Mouse (Mus musculus) midbrain, postnatal 0 days (tissue): ENCODE results near the gene L3hypdh. TPM values are rescaled to one million over a fixed set of nuclear protein-coding genes. Genes with fewer than 3 reads are reported as not detected.

ENCODE experiments used
- ATAC-seq: fragments of 200-750 bp; cut with Nextera tagmentation; 2 replicates; pipeline ENCODE4 v1.8.0; 2017; ENCODE audit warnings: moderate number of reproducible peaks, mild to moderate bottlenecking, moderate TSS enrichment, moderate library complexity; ENCODE audit not compliant: low FRiP score
- DNase-seq: peaks from one replicate; pipeline ENCODE4 v3.0.0-alpha.2; 2015; ENCODE audit warnings: low spot score
- H3K27ac ChIP-seq: fragments of 300-500 bp; sonication (generic); 2 replicates; pipeline ENCODE4 v1.5.1; 2014; ENCODE audit warnings: low read depth, mild to moderate bottlenecking, low read length, mixed read lengths
- H3K27me3 ChIP-seq: fragments of 300-500 bp; sonication (generic); 2 replicates; pipeline ENCODE4 v1.6.1; 2014; ENCODE audit warnings: low read length, control low read depth, mixed read lengths; ENCODE audit not compliant: insufficient read depth
- H3K36me3 ChIP-seq: fragments of 300-500 bp; sonication (generic); 2 replicates; pipeline ENCODE4 v1.6.1; 2014; ENCODE audit warnings: low read length, control low read depth, mixed read lengths; ENCODE audit not compliant: insufficient read depth
- H3K4me1 ChIP-seq: fragments of 300-500 bp; sonication (generic); 2 replicates; pipeline ENCODE4 v1.6.1; 2014; ENCODE audit warnings: mild to moderate bottlenecking, control low read depth, antibody characterized with exemption, low read length, mixed read lengths; ENCODE audit not compliant: insufficient read depth
- H3K4me2 ChIP-seq: fragments of 300-500 bp; sonication (generic); 2 replicates; pipeline ENCODE4 v1.6.1; 2014; ENCODE audit warnings: low read depth, mild to moderate bottlenecking, low read length, mixed read lengths; ENCODE audit not compliant: poor library complexity, severe bottlenecking
- H3K4me3 ChIP-seq: fragments of 300-500 bp; sonication (generic); 2 replicates; pipeline ENCODE4 v1.5.1; 2014; ENCODE audit warnings: low read depth, mild to moderate bottlenecking, low read length, moderate library complexity
- H3K9ac ChIP-seq: fragments of 300-500 bp; sonication (generic); replicated peaks from 2 replicates; pipeline ENCODE4 v1.6.1; 2014; ENCODE audit warnings: mild to moderate bottlenecking, low read length, moderate library complexity, mixed read lengths; ENCODE audit not compliant: poor library complexity, severe bottlenecking
- H3K9me3 ChIP-seq: fragments of 300-500 bp; sonication (generic); 2 replicates; pipeline ENCODE4 v1.6.1; 2016; ENCODE audit warnings: low read length, control low read depth
- CTCF ChIP-seq: IDR thresholded peaks from 2 replicates; pipeline ENCODE4 v1.5.1; 2016; ENCODE audit warnings: antibody characterized with exemption, mild to moderate bottlenecking
- WGBS: fragments of 180-500 bp; shearing (Covaris S2); extraction: QIAGEN DNeasy Blood & Tissue Kit; methylation state at CpG from one replicate; pipeline ENCODE4 v1.1.7; 2014; 5-methylcytosine and 5-hydroxymethylcytosine counted together
- polyA plus RNA-seq: library from polyadenylated mRNA; unstranded; fragments of >200 nt; fragmentation: Nextera tagmentation; extraction: Ambion mirVana; gene quantifications from 2 replicates; pipeline ENCODE4 v1.2.1, GENCODE M21; 2015
- total RNA-seq: library from RNA; depleted of rRNA; stranded (reverse); fragments of >200 nt; gene quantifications from 2 replicates; pipeline ENCODE4 v1.2.3, GENCODE M21; 2014

L3hypdh gene
- total and polyA plus RNA-seq, 2 experiments from 2014 or later: 6.9 to 13.0 TPM

DNA sequence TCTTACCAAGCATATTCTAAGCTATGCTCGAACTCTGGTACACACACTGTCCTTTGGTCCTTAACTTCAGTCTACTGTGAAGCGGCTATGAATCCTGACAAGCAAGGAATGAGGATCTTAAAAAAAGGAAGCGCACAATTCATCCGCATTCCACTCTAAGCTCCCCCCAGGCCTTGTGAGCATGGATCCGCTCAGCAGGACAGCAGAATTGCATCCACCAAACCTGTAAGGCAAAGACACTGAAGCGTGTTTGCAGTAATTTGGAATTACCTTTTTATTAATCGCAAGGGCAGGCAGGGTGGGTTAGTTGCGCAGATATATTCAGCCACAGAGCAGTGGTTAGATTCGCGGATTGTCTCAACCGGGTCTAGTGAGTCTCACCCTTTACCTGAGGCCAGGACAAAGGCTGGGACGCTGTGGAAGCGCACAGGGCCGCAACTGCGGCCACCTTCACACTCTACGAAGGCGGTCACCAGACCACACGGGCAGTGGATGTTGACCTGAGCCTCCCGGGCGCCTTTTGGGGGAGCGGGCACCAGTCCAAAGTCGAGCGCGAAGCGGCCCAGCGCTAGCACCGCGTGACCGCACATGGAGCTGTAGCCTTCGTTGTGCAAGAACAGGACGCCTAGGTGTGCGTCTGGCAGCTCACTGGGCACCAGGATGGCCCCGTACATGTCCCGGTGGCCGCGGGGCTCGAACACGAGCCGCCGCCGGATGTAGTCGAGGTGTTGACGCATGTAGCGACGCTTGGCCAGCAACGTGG, 797 bp downstream of the L3hypdh start:
- peaks cover 10% of the 10 kb centered on the region; the same call in 1 of the 2 replicates for H3K4me1 ChIP-seq
- peak overlapping the region; percentile 69 for H3K4me3 ChIP-seq
- peak; percentile 9 for DNase-seq
- TF ChIP-seq CTCF: no peak
- H3K27me3 ChIP-seq: no peaks in the 10 kb centered on the region
- H3K36me3 ChIP-seq: no peaks in the 10 kb centered on the region
- 3% methylated on average over 46 of the region's 46 CpGs for WGBS
- peak; percentile 8; the same call in 1 of the 2 replicates for ATAC-seq
- H3K27ac ChIP-seq: peak overlapping the region; percentile 94
- peak overlapping the region; percentile 74 for H3K4me2 ChIP-seq
- H3K9ac ChIP-seq: peak overlapping the region; percentile 83
- H3K9me3 ChIP-seq: no peaks in the 10 kb centered on the region

DNA sequence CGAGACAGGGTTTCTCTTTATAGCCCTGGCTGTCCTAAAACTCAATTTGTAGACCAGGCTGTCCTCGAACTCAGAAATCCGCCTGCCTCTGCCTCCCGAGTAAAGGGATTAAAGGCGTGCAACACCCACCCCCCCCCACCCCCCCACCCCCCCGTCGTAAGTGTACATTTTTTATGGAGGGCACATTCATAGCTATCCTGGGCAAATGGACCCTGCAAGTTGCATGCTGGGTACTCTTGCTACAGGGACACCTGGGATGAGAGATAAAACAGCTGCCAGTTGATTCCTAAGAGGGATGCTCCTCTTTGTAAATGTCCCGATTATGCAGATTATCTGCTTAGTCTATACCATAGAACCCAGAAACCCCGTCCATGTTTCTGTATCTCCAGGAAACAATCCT, 2.0 kb downstream of the L3hypdh start:
- Histone ChIP-seq H3K4me3 (no peak overlapping the region), H3K4me2 (no peak overlapping the region), H3K27me3 (no peaks in the 10 kb centered on the region), H3K9ac (no peak overlapping the region), H3K4me1 (peaks cover 10% of the 10 kb centered on the region; the same call in 1 of the 2 replicates), H3K36me3 (no peaks in the 10 kb centered on the region), H3K9me3 (no peaks in the 10 kb centered on the region), H3K27ac (no peak overlapping the region)
- TF ChIP-seq CTCF: no peak
- 85% methylated on average over 9 of the region's 9 CpGs for WGBS
- DNase-seq (no peak), ATAC-seq (no peak)

DNA sequence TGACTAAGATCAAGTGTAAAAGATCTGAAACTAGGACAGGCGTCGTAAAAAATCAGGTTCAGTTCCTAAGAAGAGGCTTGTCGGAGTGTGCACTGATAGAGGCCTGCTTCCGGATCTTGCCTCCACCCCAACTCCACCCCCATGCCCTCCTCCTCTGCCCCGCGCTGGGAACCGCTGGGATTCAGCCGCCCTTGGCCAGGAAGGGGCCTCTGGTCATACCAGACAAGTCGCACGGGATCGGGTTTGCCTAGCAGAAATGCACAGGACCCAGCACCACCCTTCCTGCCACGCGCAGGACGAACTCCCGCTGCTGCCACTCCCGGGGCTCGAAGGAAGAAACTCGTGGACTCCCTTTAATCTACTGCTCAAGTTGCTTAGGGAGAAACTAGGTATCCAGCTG, 2.9 kb downstream of the L3hypdh start:
- DNase-seq (no peak), ATAC-seq (no peak)
- peaks cover 2% of the 10 kb centered on the region; the same call in 1 of the 2 replicates for H3K4me1 ChIP-seq
- H3K27ac ChIP-seq: no peak overlapping the region
- whole genome bisulfite sequencing: 35% methylated on average over 18 of the region's 18 CpGs
- TF ChIP-seq CTCF: no peak
- peak overlapping the region; percentile 38 for H3K4me2 ChIP-seq
- H3K36me3 ChIP-seq: no peaks in the 10 kb centered on the region
- no peaks in the 10 kb centered on the region for H3K27me3 ChIP-seq
- H3K9me3 ChIP-seq: no peaks in the 10 kb centered on the region
- 0 out of 2 replicates have a peak overlapping the region, but pooled peaks have one; percentile 33 for H3K9ac ChIP-seq
- H3K4me3 ChIP-seq: no peak overlapping the region

DNA sequence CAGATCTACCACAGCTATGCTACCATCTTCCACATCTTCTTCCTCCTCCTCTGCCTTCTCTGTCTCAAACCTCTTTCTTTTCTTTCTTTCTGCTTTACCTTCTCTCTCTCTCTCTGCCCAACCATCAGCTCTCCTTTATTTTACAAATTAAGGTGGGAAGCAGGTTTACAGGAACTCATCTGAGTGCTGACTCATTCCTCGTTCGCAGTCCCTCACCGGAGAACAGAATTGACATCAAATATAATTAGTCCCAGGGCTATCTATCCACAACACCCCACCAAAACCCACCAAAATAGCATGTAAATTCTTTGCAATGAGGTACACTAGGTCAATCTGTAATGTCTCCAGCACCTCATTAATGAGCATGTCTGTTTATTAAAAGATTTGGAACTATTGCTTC, 3.3 kb downstream of the L3hypdh start:
- DNase-seq (no peak), ATAC-seq (no peak)
- Histone ChIP-seq H3K4me2 (peak overlapping the region; percentile 38; the same call in 1 of the 2 replicates), H3K9me3 (no peaks in the 10 kb centered on the region), H3K27me3 (no peaks in the 10 kb centered on the region), H3K27ac (no peak overlapping the region), H3K4me3 (no peak overlapping the region), H3K36me3 (peaks cover 2% of the 10 kb centered on the region; the same call in 1 of the 2 replicates), H3K4me1 (no peaks in the 10 kb centered on the region), H3K9ac (no peak overlapping the region)
- no peak for TF ChIP-seq CTCF
- 81% methylated on average over 3 of the region's 3 CpGs for WGBS

DNA sequence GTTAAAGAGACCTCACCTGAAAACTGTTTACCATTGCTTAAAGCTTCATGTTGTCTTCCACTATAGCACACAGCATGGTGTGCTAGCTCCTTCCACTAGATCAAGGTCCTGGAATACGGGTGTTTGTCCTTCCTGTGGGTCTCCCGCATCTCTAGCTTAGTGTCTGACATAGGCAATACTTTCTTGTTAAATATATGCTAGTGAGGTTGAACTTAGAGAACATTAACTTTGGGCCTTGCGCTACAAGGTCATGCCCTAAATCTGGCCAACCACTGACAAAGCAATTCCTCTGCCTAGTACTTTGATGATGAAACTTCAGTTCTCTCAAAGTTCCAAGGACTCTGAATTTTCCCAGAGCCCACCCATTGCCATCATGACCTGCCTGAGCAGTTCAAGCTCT, 7.0 kb downstream of the L3hypdh start:
- Histone ChIP-seq H3K27ac (no peak overlapping the region), H3K36me3 (peaks cover 5% of the 10 kb centered on the region; the same call in 1 of the 2 replicates), H3K27me3 (no peaks in the 10 kb centered on the region), H3K9me3 (no peaks in the 10 kb centered on the region), H3K4me3 (no peak overlapping the region), H3K9ac (no peak overlapping the region), H3K4me1 (no peaks in the 10 kb centered on the region), H3K4me2 (no peak overlapping the region)
- WGBS: 88% methylated on average over 3 of the region's 3 CpGs
- TF ChIP-seq CTCF: no peak
- no peak for DNase-seq
- no peak for ATAC-seq
